Mouse (Mus musculus): ENCODE measurements around the gene Spdye4a. TPM values are rescaled to one million over a fixed set of nuclear protein-coding genes. Genes with fewer than 3 reads are reported as not detected.
A peak's percentile ranks its signal among the peaks of the same experiment; 100 is the strongest.

Gene Spdye4a
- total RNA-seq, 2 experiments from 2014 or later = not detected

GRCm38 (mm10) chr5:143255131-143255519 is 28.4 kb upstream of the Spdye4a start:
- Histone ChIP-seq H3K4me3 (no peak overlapping the region), H3K27ac (no peak overlapping the region)
- TF ChIP-seq CTCF (conservative IDR thresholded peaks at IDR 0.05) = no peak
- DNase-seq (ENCODE audit: low spot score in 2 of 2) = no peak

GRCm38 (mm10) chr5:143254487-143255130 is 27.9 kb upstream of the Spdye4a start:
- TF ChIP-seq CTCF (conservative IDR thresholded peaks at IDR 0.05) = no peak
- no peak for DNase-seq (ENCODE audit: low spot score in 2 of 2)
- Histone ChIP-seq H3K27ac (no peak overlapping the region), H3K4me3 (no peak overlapping the region)

GRCm38 (mm10) chr5:143253881-143254486 is 27.3 kb upstream of the Spdye4a start:
- TF ChIP-seq CTCF (conservative IDR thresholded peaks at IDR 0.05) = no peak
- peak in 1 of 2 experiments; percentile 31 for DNase-seq (ENCODE audit: low spot score in 2 of 2)
- Histone ChIP-seq H3K4me3 (no peak overlapping the region), H3K27ac (no peak overlapping the region)

GRCm38 (mm10) chr5:143253186-143253880 is 26.6 kb upstream of the Spdye4a start:
- Histone ChIP-seq H3K4me3 (peak overlapping the region; percentile 22; the same call in 1 of the 2 replicates), H3K27ac (no peak overlapping the region)
- no peak for DNase-seq (ENCODE audit: low spot score in 2 of 2)
- TF ChIP-seq CTCF (conservative IDR thresholded peaks at IDR 0.05) = no peak

GRCm38 (mm10) chr5:143252791-143253185 is 26.1 kb upstream of the Spdye4a start:
- TF ChIP-seq CTCF (conservative IDR thresholded peaks at IDR 0.05) = no peak
- DNase-seq (ENCODE audit: low spot score in 2 of 2) = no peak
- H3K4me3 ChIP-seq = no peak overlapping the region
- H3K27ac ChIP-seq = no peak overlapping the region

- TF ChIP-seq CTCF (conservative IDR thresholded peaks at IDR 0.05) = no peak
- no peak overlapping the region for H3K27ac ChIP-seq
Measured at GRCm38 (mm10) chr5:143252039-143252438, 25.3 kb upstream of the Spdye4a start.

GRCm38 (mm10) chr5:143244926-143245325 is 18.2 kb upstream of the Spdye4a start:
- no peak overlapping the region for H3K27ac ChIP-seq
- no peak overlapping the region for H3K4me3 ChIP-seq
- no peak for TF ChIP-seq CTCF (conservative IDR thresholded peaks at IDR 0.05)
- no peak for DNase-seq (ENCODE audit: low spot score in 2 of 2)

More at GRCm38 (mm10) chr5:143252039-143252438, 25.3 kb upstream of the Spdye4a start:
- DNase-seq (ENCODE audit: low spot score in 2 of 2) = no peak
- no peak overlapping the region for H3K4me3 ChIP-seq

- TF ChIP-seq CTCF (conservative IDR thresholded peaks at IDR 0.05) = no peak
- Histone ChIP-seq H3K4me3 (peak overlapping the region; percentile 75), H3K27ac (peak overlapping the region; percentile 92; the same call in 1 of the 2 replicates)
- no peak for DNase-seq (ENCODE audit: low spot score in 2 of 2)
Measured at GRCm38 (mm10) chr5:143236036-143236435, 9.3 kb upstream of the Spdye4a start.

GRCm38 (mm10) chr5:143235028-143235693 is 8.5 kb upstream of the Spdye4a start, which contains the start of gene Zfp12:
TSS of gene Zfp12 (plus strand) at chr5:143235163.
- H3K27ac ChIP-seq = peak within 1 kb of the TSS; percentile 92
- peak; percentile 55 for TF ChIP-seq CTCF (conservative IDR thresholded peaks at IDR 0.05)
- peak within 1 kb of the TSS; percentile 75 for H3K4me3 ChIP-seq
- peak; percentile 91 to 96 for DNase-seq (ENCODE audit: low spot score in 2 of 2)

GRCm38 (mm10) chr5:143222287-143222686 is 4.4 kb downstream of the Spdye4a start:
- H3K4me3 ChIP-seq = no peak overlapping the region
- H3K27ac ChIP-seq = no peak overlapping the region
- DNase-seq (ENCODE audit: low spot score in 2 of 2) = no peak
- TF ChIP-seq CTCF (conservative IDR thresholded peaks at IDR 0.05) = no peak

- DNase-seq (ENCODE audit: low spot score in 2 of 2) = no peak
- no peak overlapping the region for H3K27ac ChIP-seq
- no peak overlapping the region for H3K4me3 ChIP-seq
- TF ChIP-seq CTCF (conservative IDR thresholded peaks at IDR 0.05) = no peak
Measured at GRCm38 (mm10) chr5:143220996-143221395, 5.7 kb downstream of the Spdye4a start.

- no peak overlapping the region for H3K27ac ChIP-seq
- DNase-seq (ENCODE audit: low spot score in 2 of 2) = no peak
Measured at GRCm38 (mm10) chr5:143213832-143214231, 12.9 kb downstream of the Spdye4a start.

GRCm38 (mm10) chr5:143205015-143205414 is 21.7 kb downstream of the Spdye4a start:
- TF ChIP-seq CTCF (conservative IDR thresholded peaks at IDR 0.05) = peak; percentile 59
- H3K27ac ChIP-seq = no peak overlapping the region
- no peak overlapping the region for H3K4me3 ChIP-seq
- no peak for DNase-seq (ENCODE audit: low spot score in 2 of 2)

More at GRCm38 (mm10) chr5:143213832-143214231, 12.9 kb downstream of the Spdye4a start:
- no peak overlapping the region for H3K4me3 ChIP-seq
- no peak for TF ChIP-seq CTCF (conservative IDR thresholded peaks at IDR 0.05)

All from layer of hippocampus, adult 2 months (tissue).